Mouse (Mus musculus) MN1 (cell line): Measurements from ENCODE around the gene Rpl18a.

Experiments
- DNase-seq: peaks from one replicate; pipeline ENCODE4 v3.0.0-alpha.2; 2016; ENCODE audit warnings: low spot score

Gene Rpl18a

DNA sequence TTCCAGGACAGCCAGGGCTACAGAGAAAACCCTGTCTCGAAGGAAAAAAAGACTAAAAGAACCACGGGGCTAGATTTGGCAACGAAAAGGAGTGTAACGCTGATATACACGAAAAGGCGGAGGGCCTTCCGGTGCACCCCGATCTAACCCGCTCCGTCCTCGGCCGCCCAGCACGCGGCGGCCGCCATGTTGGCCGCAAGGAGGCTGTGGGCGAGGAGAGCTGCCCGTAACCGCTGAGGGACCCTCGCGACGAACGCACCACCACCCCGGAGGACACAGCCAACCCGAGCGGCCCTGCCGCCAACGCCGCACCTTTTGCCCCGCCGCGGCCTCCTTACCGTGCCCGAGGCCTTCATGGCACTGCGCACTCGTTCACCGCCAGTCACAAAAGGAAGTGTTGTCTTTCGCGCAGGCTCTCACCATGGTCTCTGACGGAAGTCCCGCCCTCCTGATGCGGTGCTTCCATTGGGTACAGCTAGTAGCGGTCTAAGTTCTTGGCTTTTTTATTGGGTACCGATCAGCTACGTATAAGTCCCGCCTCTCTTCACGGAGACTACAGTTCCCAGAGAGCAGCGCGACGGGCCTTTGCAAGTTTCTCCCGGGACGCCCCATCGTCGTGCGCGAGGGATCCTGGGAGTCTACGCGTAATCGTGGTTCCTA is at the start of gene Rpl18a:
TSS of gene Rpl18a (minus strand) at position 392 of the 660 bp plus-strand sequence.
- peak; percentile 99 for DNase-seq

DNA sequence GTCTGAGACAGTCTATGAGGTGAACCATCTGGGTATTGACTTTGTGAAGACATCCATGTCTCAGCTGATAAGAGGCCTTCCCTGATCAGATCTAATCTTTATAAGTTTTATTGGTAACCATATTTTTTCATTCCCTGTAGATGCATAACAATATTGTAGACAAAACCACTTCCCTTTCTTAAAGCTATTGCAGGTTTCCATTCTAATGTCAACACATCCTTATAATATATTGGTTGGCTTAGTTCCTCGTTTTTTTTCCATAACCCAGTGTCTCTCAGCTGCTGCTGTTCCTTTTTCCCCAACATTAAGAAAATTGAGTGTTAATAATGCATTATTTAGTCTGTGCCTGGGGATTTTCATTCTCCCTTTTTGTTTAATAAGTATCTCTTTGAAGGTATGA is 46.0 kb upstream of the Rpl18a start:
- no peak for DNase-seq

DNA sequence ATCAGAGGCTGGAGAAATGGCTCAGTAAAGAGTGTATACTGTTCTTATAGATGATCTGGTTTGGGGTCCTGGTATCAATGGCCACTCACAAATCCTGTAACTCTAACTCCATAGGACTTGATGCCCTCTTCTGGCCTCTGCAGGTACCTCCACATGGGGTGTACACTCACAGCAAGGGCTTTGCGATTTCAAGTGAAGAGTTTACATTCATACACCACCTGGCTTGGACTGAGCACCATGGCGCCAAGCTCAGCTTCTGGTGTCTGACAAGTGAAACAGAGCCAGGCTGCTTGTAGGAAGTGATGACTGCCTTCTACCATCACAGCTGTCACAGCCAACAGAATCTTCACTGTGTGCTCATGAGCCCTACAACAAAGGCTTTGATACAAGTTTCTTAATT is 44.3 kb upstream of the Rpl18a start:
- DNase-seq: no peak

DNA sequence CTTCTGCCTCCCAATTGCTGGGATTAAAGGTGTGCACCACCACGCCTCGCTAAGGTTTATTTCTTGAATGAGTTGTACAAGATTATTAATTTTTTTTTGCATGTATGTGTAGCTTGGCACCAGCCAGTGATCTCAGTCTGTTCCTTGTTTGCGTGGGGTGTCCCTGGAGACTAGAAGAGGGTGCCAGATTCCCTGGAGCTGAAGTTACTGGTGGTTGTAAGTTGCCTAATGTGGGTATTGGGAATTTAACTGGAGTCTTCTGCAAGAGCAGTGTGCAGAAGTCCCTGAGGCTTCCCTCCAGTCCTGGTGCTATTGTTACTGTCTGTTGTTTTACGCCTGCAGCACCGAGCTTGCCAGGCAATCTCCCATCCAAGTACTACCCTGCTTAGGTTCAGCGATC is 40.0 kb upstream of the Rpl18a start:
- DNase-seq: no peak

DNA sequence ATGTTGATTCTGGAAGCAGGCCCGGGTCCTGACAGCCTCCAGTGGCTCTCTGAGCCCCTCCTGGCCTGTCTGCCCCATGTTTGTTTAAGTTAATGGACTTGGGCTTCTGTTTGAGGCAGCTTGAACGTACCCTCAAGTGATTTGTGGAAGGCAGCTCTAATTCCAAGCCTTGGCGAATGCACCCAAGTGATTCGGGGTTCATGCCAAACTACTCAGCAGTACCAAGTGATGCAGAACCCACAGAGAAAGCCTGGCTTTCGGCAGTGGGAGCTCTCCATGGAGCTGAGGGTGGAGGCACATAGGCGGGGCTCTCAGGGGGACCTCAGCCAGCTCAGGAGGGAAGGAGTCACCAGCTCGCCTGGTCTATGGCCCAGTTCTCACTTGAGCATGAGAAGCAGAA is 37.6 kb upstream of the Rpl18a start:
- no peak for DNase-seq

DNA sequence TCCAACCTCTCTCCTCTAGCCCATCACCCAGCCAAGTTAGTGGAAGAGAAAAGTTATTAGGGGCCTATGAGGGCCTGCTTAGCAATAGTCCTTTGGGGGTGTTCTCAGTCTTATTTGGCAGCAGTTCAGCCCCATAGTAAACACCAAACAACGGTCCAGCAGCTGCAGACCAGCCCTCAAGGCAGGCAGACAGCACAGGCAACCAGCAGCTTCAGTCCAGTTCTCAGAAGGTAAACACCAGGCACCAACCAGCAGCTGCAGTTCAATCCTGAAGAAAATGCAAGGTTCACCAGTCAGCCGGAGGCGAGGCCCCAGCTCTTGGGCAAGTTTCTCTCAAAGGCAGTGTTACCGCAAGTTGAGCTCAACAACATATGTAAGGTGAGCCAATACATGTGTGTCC is 35.8 kb upstream of the Rpl18a start:
- no peak for DNase-seq

DNA sequence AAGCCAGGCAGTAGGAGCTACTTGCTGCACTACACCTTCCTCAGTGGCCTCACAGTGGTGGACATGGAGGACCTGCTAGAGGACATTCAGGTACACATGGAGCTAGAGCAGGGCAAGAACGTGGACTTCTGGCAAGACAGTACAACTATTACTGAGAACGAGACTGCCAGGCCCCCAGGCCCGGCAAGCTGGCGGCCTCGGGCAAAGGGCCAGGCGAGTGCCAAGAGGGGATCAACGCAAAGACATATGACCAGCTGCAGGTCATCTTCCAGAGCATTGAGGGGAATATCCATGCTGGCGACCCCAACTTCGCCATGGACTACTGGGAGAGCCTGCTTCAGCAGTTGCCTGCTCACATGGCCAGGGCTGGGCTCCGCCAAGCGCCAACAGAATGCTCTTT is 34.5 kb upstream of the Rpl18a start:
- DNase-seq: no peak

DNA sequence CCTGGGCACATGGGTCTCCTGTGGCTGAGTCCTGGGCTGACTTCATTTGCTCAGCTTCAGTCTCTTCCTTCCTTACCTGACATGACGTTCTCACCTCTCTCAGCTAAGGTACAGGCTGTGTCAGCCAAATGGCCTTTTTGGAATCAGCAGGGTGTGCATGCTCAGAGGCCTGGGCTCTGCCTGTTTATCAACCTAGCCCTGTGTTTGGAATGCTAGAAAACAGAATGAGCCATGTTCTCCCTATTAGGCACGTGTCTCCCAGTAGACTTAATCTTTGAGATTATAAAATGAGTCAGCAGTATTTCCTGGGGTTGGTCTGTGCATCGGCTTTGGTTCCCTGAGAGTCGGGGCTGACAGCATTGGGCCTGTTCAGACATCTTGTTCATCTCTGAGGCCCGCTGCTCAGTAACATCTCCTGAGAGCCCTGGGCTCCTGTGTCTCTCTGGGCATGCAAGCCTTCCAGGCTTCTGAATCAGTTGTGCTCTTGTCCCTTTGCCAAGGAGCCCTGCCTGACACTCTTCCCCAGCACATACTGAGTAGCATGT is 31.6 kb upstream of the Rpl18a start:
- no peak for DNase-seq

DNA sequence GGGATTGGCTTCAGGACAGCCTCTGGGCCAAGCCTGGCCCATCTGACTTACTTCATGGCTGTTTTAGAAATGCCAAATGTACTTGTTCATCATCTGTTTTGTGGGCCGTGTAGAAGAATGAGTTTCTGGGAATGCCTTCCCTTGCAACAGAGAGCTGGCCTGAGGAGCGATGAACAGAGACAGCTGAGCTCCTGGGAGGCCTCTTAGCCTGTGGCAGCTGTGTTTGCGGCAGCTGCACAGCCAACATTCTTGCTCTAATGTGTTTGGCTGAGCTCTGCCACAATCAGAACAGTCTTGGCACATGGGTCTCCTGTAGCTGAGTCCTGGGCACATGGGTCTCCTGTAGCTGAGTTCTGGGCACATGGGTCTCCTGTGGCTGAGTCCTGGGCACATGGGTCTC is 30.9 kb upstream of the Rpl18a start:
- DNase-seq: no peak

DNA sequence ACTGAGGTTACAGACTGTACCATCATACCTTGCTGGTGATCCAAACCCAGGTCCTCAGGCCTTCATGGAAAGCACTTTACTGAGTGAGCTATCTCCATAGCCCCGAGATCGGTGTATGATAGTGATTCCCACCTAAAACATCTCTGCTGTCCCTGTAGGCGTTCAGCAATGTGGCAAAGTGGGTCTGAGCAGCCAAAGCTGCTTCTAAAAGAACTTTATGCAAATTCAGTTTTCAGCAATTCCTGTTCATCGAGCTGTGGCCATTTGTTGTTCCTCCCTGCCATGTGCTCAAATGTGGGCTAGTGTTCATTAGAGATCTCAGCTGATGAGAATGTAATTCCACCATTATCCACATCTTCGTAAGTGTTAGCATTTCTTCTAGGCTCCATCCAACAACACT is 29.2 kb upstream of the Rpl18a start:
- DNase-seq: no peak

DNA sequence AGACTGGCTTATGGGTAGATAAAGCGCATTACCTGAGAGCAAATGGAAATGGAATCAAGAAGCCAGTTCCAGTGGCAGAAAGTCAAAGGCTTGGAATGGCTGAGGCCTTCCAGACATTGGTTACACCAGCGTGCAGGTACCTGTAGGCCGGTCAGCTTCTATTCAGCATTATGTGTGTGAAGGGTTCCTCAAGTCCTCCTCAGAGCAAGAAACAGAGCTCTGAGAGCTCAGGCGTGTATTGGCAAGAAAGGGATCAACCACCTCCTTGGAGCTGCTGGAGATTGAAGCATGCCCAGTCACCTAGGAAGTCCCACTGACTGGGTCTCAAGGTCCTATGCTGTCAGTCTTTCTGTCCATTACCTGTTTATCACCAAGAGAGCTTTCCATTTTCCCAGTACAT is 28.5 kb upstream of the Rpl18a start:
- no peak for DNase-seq

DNA sequence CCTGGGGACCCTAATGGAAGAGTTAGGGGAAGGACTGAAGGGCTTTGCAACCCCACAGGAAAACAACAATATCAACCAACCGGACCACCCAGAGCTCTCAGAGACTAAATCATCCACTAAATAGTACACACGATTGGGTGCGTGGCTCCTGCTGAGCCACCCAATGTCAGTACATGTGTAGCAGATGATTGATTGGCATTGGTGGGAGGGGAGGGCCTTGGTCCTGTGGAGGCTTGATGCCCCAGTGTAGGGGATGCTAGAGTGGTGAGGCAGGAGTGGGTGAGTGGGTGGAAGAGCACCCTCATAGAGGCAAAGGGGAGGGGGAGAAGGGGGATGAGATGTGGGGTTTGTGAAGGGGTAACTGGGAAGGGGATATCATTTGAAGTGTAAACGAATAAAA is 26.9 kb upstream of the Rpl18a start:
- no peak for DNase-seq

DNA sequence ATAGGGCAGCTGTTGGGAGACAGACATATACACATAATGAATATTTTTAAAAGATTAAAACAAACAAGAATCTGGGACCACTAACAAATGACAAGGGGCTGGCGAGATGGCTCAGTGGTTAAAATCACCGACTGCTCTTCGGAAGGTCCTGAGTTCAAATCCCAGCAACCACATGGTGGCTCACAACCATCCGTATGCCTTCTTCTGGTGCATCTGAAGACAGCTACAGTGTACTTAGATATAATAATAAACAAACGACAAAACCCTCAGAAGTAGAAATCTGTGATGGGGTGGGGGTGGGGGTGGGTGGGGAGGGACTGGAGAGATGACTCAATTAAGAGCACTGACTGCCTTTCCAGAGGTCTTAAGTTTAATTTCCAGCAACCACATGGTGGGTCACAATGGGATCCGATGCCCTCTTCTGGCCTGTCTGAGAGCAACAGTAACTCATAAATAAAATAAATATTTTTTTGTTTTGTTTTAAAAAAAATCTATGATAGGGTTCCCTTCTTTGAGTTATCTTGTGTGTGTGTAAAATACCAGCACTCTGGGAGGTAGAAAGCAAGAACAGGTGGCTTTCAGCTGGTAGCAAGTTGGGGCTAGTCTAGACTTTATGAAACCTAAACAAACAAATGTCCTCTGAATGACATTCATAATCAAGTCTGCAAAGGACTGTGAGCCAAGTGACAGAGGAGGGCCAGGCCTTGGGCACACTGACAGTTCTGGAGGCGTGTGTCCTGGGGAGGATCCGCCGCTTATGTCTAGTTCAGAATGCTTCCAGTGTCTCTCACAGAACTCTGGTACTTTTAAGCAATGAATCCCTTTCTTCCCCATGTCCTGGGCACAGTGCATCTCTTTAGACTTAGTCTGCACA is 23.1 kb upstream of the Rpl18a start:
- no peak for DNase-seq

DNA sequence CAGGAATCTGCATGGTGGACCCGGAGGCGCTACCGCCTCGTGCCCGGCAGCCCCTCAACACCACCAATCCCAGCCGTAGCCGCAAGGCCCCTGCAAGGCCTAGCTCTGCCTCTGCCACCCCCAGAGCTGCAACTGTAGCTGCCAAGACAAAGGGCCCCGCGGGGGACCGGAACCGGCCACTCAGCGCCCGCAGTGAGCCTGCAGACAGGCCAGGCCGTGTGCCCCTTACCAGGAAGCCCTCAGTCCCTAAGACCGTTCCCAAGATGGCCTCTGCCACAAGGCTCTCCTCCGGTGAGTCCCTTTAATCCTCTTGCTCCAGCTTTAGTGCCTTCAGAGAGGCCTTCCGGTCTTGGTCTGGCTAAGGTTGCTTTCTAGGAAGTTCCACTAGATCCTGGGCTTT is 17.5 kb upstream of the Rpl18a start:
- no peak for DNase-seq

DNA sequence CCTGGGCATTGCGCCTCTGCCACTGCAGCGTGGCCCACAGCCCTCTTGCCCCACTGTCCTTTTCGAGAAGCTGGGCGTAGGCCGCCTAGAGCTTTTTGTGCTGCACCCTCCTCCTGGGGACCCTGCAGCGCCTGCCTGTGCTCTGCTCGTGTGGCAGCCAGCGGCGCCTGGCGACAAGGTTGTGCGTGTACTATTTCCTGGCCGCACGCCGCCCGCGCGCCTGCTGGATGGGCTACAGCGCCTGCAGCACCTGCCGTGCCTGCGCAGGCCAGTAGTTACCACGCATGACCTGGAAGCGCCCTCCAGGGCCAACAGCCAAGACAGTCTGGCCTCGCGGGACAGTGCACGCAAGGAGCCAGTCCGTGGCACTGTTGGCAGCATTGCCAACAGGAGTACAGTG is 16.3 kb upstream of the Rpl18a start:
- no peak for DNase-seq

DNA sequence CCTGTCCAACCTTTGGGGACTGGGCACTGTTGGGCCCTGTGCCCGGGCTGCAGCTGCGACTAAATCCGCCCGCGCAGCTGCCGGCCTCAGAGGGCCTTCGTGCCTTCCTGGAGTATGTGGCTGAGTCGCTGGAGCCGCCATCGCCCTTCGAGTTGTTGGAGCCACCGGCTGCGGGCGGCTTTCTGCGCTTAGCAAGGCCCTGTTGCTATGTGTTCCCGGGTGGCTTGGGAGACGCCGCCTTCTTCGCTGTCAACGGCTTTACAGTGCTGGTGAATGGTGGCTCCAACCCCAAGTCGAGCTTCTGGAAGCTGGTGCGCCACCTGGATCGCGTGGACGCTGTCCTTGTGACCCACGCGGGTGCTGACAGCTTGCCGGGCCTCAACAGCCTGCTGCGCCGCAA is 15.7 kb upstream of the Rpl18a start:
- no peak for DNase-seq

DNA sequence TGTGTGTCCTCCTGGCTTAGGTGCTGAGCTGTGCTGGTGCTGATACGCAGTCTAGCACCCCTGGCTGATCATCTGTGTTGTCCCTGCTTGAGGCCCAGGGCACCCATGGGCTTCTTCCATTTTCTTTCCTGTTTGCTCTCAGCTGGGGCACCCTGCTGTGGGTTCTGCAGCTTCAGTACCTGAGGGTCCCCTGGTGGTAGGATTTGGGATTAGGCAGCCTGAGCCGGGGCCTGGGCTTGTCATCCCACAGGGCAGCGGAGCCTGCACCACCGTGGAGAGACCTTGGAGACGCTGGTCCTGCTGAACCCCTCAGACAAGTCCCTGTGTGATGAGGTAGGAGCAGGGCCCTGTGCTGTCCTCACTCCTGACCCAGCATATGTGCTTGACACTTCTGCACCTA is 14.4 kb upstream of the Rpl18a start:
- DNase-seq: peak; percentile 40

DNA sequence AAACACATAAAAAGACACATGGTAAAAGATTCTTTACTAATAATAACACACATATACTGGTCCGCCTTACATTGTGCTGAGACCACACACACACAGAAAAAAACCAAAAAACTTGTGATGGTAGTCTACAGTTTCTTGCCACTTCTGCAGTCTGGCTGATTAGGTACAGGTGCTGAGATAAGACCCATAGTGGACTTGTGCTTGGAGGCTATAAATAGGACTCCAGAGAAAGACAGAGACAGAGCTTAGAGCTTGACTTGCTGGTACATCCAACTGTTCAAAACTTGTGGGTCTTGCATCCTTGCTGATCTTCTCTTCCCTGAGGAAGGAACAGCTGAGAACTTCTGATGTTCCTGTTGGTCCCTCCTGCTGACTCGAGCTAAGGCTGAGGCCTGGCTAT is 10.3 kb upstream of the Rpl18a start:
- DNase-seq: no peak

DNA sequence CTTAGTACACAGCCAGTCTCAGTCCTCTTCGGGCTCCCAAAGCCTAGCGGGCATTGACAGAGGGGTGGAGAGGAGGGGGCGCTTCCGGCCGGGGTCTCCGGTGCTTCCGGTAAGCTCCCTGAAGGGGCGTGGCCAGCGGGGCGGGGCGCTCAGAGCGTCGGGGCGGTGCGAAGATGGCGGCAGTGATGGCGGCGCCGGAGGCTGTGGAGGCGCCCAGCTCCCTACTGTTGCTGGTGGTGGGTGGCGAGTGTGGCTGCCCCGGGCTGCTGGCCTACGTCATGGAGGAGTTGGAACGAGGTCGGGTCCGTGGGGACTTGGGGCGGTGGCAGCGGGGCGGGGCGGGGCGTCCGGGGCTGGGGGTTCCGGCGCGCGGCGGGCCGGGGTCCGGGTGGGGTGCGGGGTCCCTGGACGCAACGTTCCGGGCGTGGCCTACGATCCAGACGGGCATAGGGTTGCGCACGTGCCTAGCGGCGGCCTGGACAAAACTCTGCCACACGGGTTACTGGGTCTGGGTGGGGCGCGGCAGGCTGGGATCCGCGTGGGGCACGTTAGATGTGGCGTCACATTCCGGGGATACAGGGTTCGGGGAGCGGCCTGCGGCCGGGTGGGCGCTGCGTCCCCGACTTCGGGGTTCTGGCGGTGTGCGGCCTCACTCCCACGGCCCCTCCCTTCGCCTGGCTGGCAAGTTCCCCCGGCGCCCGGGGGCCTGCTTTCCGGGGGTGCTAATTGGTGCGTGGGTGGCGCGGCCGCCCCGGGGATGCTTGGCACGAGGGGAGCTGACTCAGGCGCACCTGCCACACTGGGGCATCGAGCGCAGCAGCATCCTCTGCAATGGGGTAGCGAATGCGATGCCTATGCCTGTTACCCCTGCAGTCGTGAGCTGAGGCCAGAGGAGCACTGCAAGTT is 8.9 kb upstream of the Rpl18a start, which contains the start of gene Map1s:
TSS of gene Map1s (plus strand) at position 102 of the 906 bp plus-strand sequence.
- DNase-seq: peak; percentile 95

DNA sequence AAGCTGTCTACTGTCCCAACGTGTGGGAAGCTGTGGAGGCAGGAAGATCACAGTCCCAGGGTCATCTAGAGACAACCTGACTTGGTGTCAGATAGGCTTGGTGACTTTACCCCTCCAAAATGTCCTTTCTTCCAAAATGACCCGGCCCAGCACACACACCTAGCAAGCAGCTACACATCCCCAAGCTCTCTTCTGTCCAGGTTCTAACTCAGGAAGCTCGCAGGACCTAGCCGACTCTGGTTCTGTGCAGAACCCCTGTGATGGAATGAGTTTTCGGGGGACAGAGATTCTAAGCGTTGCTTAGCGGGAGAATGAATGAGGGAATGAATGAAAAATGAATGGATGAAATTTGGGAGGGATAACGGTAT is 8.2 kb upstream of the Rpl18a start:
- DNase-seq: no peak

DNA sequence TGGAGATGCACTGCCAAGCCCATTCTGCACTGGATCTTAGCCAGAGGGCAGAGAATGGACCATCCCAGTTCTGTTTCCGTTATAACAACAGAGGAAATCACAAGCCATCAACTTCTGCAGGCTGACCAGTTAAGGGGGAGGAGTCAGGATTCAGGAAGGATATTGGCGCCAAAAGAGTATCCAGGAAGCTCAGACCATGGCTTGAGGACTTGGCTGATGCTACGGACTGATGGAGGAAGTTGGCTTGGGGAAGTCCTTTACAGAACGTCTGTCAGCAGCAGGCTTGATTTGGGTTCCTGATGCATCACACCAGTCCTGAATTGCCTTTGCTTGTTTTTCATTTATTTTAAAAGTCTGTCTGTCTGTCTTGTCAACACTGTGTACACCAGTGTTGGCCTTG is 7.3 kb upstream of the Rpl18a start:
- no peak for DNase-seq

DNA sequence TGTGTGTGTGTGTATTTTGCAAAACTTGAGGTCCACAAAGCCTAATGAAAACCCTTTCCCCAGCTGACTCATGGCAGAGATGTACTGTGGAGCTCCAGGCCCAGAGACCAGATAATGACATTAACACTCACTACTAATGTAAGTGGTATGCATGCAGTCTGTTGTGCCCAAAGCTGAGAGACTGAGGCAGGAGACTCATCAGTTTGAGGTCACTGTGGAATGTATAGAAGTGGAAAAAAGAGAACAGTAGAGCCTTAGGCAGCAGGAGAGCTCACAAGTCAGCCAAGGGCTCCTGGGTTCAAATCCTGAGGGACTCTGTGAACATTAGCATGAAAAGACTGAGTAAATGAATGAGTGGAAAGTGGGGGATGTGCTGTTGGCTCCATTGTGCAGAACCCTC is 6.4 kb upstream of the Rpl18a start:
- peak; percentile 42 for DNase-seq
